Mouse (Mus musculus): ENCODE results near the gene Mpp2.

Gene Mpp2

GRCm38 (mm10) chr11:102087931-102088898, at the start of gene Mpp2:
Mpp2 (minus strand) TSS chr11:102088515.
- peak; percentile 92 for DNase-seq (ENCODE audit: low spot score)

- no peak for DNase-seq (ENCODE audit: low spot score)
These were observed 49.5 kb upstream of the Mpp2 start for GRCm38 (mm10) chr11:102137625-102138446.

- no peak for DNase-seq (ENCODE audit: low spot score)
These were observed 46.2 kb upstream of the Mpp2 start for GRCm38 (mm10) chr11:102134516-102134915.

- DNase-seq (ENCODE audit: low spot score), result peak; percentile 69
These were observed 29.1 kb upstream of the Mpp2 start for GRCm38 (mm10) chr11:102117386-102117785.

GRCm38 (mm10) chr11:102116241-102116640, 27.9 kb upstream of the Mpp2 start:
- no peak for DNase-seq (ENCODE audit: low spot score)

GRCm38 (mm10) chr11:102111576-102111975, 23.3 kb upstream of the Mpp2 start:
- no peak for DNase-seq (ENCODE audit: low spot score)

- DNase-seq (ENCODE audit: low spot score), result no peak
These were observed 19.4 kb upstream of the Mpp2 start, which contains the start of gene Pyy for GRCm38 (mm10) chr11:102107732-102108131. Pyy (minus strand) TSS chr11:102107832.

- no peak for DNase-seq (ENCODE audit: low spot score)
These were observed 18.6 kb upstream of the Mpp2 start for GRCm38 (mm10) chr11:102106911-102107310.

- peak; percentile 60 for DNase-seq (ENCODE audit: low spot score)
These were observed 14.4 kb upstream of the Mpp2 start for GRCm38 (mm10) chr11:102102485-102103258.

GRCm38 (mm10) chr11:102101219-102101618, 12.9 kb upstream of the Mpp2 start, which contains the start of gene Ppy:
Ppy (minus strand) TSS chr11:102101319.
- no peak for DNase-seq (ENCODE audit: low spot score)

- DNase-seq (ENCODE audit: low spot score), result peak; percentile 88
These were observed 8.6 kb upstream of the Mpp2 start for GRCm38 (mm10) chr11:102096887-102097391.

GRCm38 (mm10) chr11:102096446-102096845, 8.1 kb upstream of the Mpp2 start:
- DNase-seq (ENCODE audit: low spot score), result peak; percentile 48

- no peak for DNase-seq (ENCODE audit: low spot score)
These were observed 7.4 kb upstream of the Mpp2 start for GRCm38 (mm10) chr11:102095676-102096075.

- peak; percentile 90 for DNase-seq (ENCODE audit: low spot score)
These were observed 933 bp upstream of the Mpp2 start for GRCm38 (mm10) chr11:102089088-102089808.

- peak; percentile 58 for DNase-seq (ENCODE audit: low spot score)
These were observed 1.1 kb downstream of the Mpp2 start for GRCm38 (mm10) chr11:102087081-102087751.

GRCm38 (mm10) chr11:102086331-102086730, 2.0 kb downstream of the Mpp2 start:
- no peak for DNase-seq (ENCODE audit: low spot score)

- no peak for DNase-seq (ENCODE audit: low spot score)
These were observed 4.2 kb downstream of the Mpp2 start for GRCm38 (mm10) chr11:102084159-102084558.

- DNase-seq (ENCODE audit: low spot score), result no peak
These were observed 5.1 kb downstream of the Mpp2 start for GRCm38 (mm10) chr11:102083193-102083592.

- DNase-seq (ENCODE audit: low spot score), result peak; percentile 53
These were observed 6.0 kb downstream of the Mpp2 start for GRCm38 (mm10) chr11:102082322-102082721.

GRCm38 (mm10) chr11:102073722-102074121, 14.6 kb downstream of the Mpp2 start:
- DNase-seq (ENCODE audit: low spot score), result no peak

Measured in c-Kit-positive CD71-positive TER-119-positive erythroid progenitor cells, embryonic 14.5 days (primary cell).